Mouse (Mus musculus) urinary bladder, adult 2 months (tissue): Measurements from ENCODE around the gene Sin3b. TPM values are rescaled to one million over a fixed set of nuclear protein-coding genes. Genes with fewer than 3 reads are reported as not detected.
A peak's percentile ranks its signal among the peaks of the same experiment; 100 is the strongest.

Source experiments
- DNase-seq: peaks from one replicate; pipeline ENCODE4 v3.0.0; 2022; ENCODE audit warnings: low spot score
- polyA plus RNA-seq: library from polyadenylated mRNA; depleted of rRNA; stranded (reverse); fragments of >200 nt; gene quantifications from 2 replicates; pipeline ENCODE4 v1.2.3, GENCODE M21; 2012; rRNA removed

The Sin3b gene
- polyA plus RNA-seq, 1 experiment = 134 TPM

- DNase-seq = peak; percentile 13
Measured at GRCm38 (mm10) chr8:72753165-72753564, 30.1 kb downstream of the Sin3b start.

GRCm38 (mm10) chr8:72753781-72754180 is 30.7 kb downstream of the Sin3b start:
- no peak for DNase-seq

- DNase-seq = peak; percentile 16
Measured at GRCm38 (mm10) chr8:72756031-72756430, 32.9 kb downstream of the Sin3b start.

- peak; percentile 17 for DNase-seq
Measured at GRCm38 (mm10) chr8:72756771-72757390, 33.8 kb downstream of the Sin3b start.

- DNase-seq = peak; percentile 17
Measured at GRCm38 (mm10) chr8:72757426-72758195, 34.5 kb downstream of the Sin3b start.

- DNase-seq = no peak
Measured at GRCm38 (mm10) chr8:72758310-72758709, 35.2 kb downstream of the Sin3b start.

- DNase-seq = peak; percentile 10
Measured at GRCm38 (mm10) chr8:72760216-72760615, 37.1 kb downstream of the Sin3b start.

- no peak for DNase-seq
Measured at GRCm38 (mm10) chr8:72761322-72762051, 38.4 kb downstream of the Sin3b start, which contains the start of gene F2rl3. Gene F2rl3, plus strand, starts transcription at chr8:72761880.

GRCm38 (mm10) chr8:72762306-72762705 is 39.2 kb downstream of the Sin3b start:
- DNase-seq = no peak

- DNase-seq = no peak
Measured at GRCm38 (mm10) chr8:72765696-72766095, 42.6 kb downstream of the Sin3b start.

GRCm38 (mm10) chr8:72766777-72767176 is 43.7 kb downstream of the Sin3b start:
- DNase-seq = no peak

- DNase-seq = no peak
Measured at GRCm38 (mm10) chr8:72777797-72778196, 54.7 kb downstream of the Sin3b start.

- DNase-seq = no peak
Measured at GRCm38 (mm10) chr8:72780644-72781043, 57.6 kb downstream of the Sin3b start.

GRCm38 (mm10) chr8:72801583-72801982 is 78.5 kb downstream of the Sin3b start:
- DNase-seq = no peak

Other genes with a start within 250 kb of the Sin3b start
- gene Cherp, start 248.1 kb upstream of the Sin3b start, polyA plus RNA-seq = 27.4 and 38.5 TPM in 2 replicates
- gene Slc35e1, start 230.7 kb upstream of the Sin3b start, polyA plus RNA-seq = 21.4 and 22.2 TPM in 2 replicates
- gene Med26, start 175.0 kb upstream of the Sin3b start, polyA plus RNA-seq = 8.9 and 9.8 TPM in 2 replicates
- gene Smim7, start 152.2 kb upstream of the Sin3b start, polyA plus RNA-seq = 60.1 and 70.8 TPM in 2 replicates
- 80.0 and 91.5 TPM in 2 replicates for gene Tmem38a, start 151.2 kb upstream of the Sin3b start, polyA plus RNA-seq
- 0.15 and 0.41 TPM in 2 replicates for gene Nwd1, start 76.6 kb upstream of the Sin3b start, polyA plus RNA-seq
- gene F2rl3, start 38.6 kb downstream of the Sin3b start, polyA plus RNA-seq = 1.0 and 1.2 TPM in 2 replicates